Mouse (Mus musculus): ENCODE data around the gene Asmt. TPM values are rescaled to one million over a fixed set of nuclear protein-coding genes. Genes with fewer than 3 reads are reported as not detected.

Asmt gene
- total RNA-seq (2014; rRNA removed; ENCODE audit: low replicate concordance) (not detected in 2 replicates), polyA plus RNA-seq (2015; fragmentation: Nextera tagmentation; extraction: Ambion mirVana) (not detected in 2 replicates)

DNA sequence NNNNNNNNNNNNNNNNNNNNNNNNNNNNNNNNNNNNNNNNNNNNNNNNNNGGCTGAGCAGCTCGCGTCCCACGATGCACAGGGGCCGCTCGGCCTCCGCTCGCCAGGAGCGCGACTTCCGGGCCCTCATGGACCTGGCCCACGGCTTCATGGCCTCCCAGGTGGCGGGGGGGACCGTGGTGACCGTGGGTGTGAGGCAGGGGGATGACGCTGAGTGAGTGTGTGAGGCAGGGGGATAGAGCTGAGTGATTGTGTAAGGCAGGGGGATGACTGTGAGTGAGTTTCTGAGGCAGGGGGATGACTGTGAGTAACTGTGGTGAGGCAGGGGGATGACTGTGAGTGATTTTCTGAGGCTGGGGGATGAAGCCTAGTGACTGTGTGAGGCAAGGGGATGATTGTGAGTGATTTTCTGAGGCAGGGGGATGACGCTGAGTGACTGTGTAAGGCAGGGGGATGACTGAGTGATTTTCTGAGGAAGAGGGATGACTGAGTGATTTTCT, at the start of gene Asmt:
Asmt (plus strand) TSS at position 51 of the 499 bp plus-strand sequence.
- no peak for DNase-seq (ENCODE audit: low spot score)
- Histone ChIP-seq H3K27me3 (ENCODE audit: control insufficient read depth, insufficient read depth, low read length) (no peaks in the 10 kb centered on the region), H3K9ac (replicated peaks; ENCODE audit: low read depth, low read length) (no peak within 1 kb of the TSS), H3K36me3 (replicated peaks; ENCODE audit: control insufficient read depth, insufficient read depth, low read length) (no peaks in the 10 kb centered on the region; the same call in 1 of the 2 replicates), H3K4me3 (ENCODE audit: low read depth, low read length) (no peak within 1 kb of the TSS), H3K27ac (ENCODE audit: low read depth) (no peak within 1 kb of the TSS), H3K9me3 (replicated peaks; ENCODE audit: control insufficient read depth, low read length) (peaks cover 47% of the 10 kb centered on the region), H3K4me1 (ENCODE audit: control insufficient read depth, insufficient read depth) (no peaks in the 10 kb centered on the region), H3K4me2 (ENCODE audit: low read depth, low read length) (no peak within 1 kb of the TSS)
- no peak for ATAC-seq (ENCODE audit: insufficient read depth, low read depth)
- WGBS = 96% methylated on average over 14 of the region's 16 CpGs
- TF ChIP-seq CTCF (IDR thresholded peaks at IDR 0.05; ENCODE audit: low read depth) (no peak), EP300 (IDR thresholded peaks at IDR 0.05; ENCODE audit: low read depth) (no peak)

GRCm38 (mm10) chrX:170673233-170673951, 948 bp downstream of the Asmt start:
- no peak for TF ChIP-seq CTCF (IDR thresholded peaks at IDR 0.05; ENCODE audit: low read depth)
- TF ChIP-seq EP300 (IDR thresholded peaks at IDR 0.05; ENCODE audit: low read depth) = no peak
- H3K4me1 ChIP-seq (ENCODE audit: control insufficient read depth, insufficient read depth) = no peaks in the 10 kb centered on the region
- H3K27ac ChIP-seq (ENCODE audit: low read depth) = no peak overlapping the region
- no peak overlapping the region for H3K4me2 ChIP-seq (ENCODE audit: low read depth, low read length)
- no peak overlapping the region for H3K9ac ChIP-seq (replicated peaks; ENCODE audit: low read depth, low read length)
- DNase-seq (ENCODE audit: low spot score) (peak; percentile 5), ATAC-seq (ENCODE audit: insufficient read depth, low read depth) (peak; percentile 42)
- H3K4me3 ChIP-seq (ENCODE audit: low read depth, low read length) = no peak overlapping the region
- H3K27me3 ChIP-seq (ENCODE audit: control insufficient read depth, insufficient read depth, low read length) = no peaks in the 10 kb centered on the region
- WGBS = 73% methylated on average over 28 of the region's 42 CpGs
- H3K9me3 ChIP-seq (replicated peaks; ENCODE audit: control insufficient read depth, low read length) = peaks cover 48% of the 10 kb centered on the region
- H3K36me3 ChIP-seq (replicated peaks; ENCODE audit: control insufficient read depth, insufficient read depth, low read length) = no peaks in the 10 kb centered on the region; the same call in 1 of the 2 replicates

GRCm38 (mm10) chrX:170674229-170674771, 1.9 kb downstream of the Asmt start:
- Histone ChIP-seq H3K36me3 (replicated peaks; ENCODE audit: control insufficient read depth, insufficient read depth, low read length) (no peaks in the 10 kb centered on the region; the same call in 1 of the 2 replicates), H3K4me2 (ENCODE audit: low read depth, low read length) (no peak overlapping the region), H3K27ac (ENCODE audit: low read depth) (no peak overlapping the region), H3K4me3 (ENCODE audit: low read depth, low read length) (no peak overlapping the region), H3K27me3 (ENCODE audit: control insufficient read depth, insufficient read depth, low read length) (no peaks in the 10 kb centered on the region), H3K9me3 (replicated peaks; ENCODE audit: control insufficient read depth, low read length) (peaks cover 48% of the 10 kb centered on the region), H3K4me1 (ENCODE audit: control insufficient read depth, insufficient read depth) (no peaks in the 10 kb centered on the region), H3K9ac (replicated peaks; ENCODE audit: low read depth, low read length) (no peak overlapping the region)
- WGBS = 80% methylated on average over 27 of the region's 27 CpGs
- DNase-seq (ENCODE audit: low spot score) = peak; percentile 4
- TF ChIP-seq EP300 (IDR thresholded peaks at IDR 0.05; ENCODE audit: low read depth) (no peak), CTCF (IDR thresholded peaks at IDR 0.05; ENCODE audit: low read depth) (no peak)
- peak; percentile 43 for ATAC-seq (ENCODE audit: insufficient read depth, low read depth)

DNA sequence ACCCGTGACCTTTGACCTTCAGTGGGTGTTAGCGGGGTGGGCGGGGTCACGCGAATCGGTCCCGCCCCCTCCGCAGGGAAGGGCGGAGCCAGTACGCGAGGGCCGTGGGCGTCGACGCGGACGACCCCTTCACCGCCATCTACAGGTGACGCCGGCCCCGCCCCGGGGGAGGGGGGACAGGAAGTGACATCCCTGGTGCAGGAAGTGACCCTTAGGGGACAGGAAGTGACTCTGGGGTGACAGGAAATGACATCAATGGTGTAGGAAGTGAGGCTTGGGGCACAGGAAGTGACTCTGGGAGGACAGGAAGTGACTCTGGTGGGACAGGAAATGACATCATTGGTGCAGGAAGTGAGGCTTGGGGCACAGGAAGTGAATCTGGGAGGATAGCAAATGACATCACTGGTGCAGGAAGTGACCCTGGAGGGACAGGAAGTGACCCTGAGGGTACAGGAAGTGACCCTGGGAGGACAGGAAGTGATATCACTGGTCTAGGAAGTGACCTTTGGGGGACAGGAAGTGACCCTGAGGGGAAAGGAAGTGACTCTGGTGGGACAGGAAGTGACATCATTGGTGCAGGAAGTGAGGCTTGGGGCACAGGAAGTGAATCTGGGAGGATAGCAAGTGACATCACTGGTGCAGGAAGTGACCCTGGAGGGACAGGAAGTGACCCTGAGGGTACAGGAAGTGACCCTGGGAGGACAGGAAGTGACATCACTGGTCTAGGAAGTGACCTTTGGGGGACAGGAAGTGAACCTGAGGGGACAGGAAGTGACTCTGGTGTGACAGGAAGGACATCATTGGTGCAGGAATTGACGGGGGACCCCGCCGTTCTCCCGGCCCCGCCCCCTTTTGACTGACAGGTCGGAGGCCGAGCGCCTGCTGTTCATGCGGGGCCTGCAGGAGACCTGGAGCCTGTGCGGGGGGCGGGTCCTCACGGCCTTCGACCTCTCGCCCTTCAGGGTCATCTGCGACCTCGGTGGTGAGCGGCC, 2.7 kb downstream of the Asmt start:
- Histone ChIP-seq H3K36me3 (replicated peaks; ENCODE audit: control insufficient read depth, insufficient read depth, low read length) (no peaks in the 10 kb centered on the region; the same call in 1 of the 2 replicates), H3K4me3 (ENCODE audit: low read depth, low read length) (no peak overlapping the region), H3K9ac (replicated peaks; ENCODE audit: low read depth, low read length) (no peak overlapping the region), H3K9me3 (replicated peaks; ENCODE audit: control insufficient read depth, low read length) (peaks cover 48% of the 10 kb centered on the region), H3K4me1 (ENCODE audit: control insufficient read depth, insufficient read depth) (no peaks in the 10 kb centered on the region), H3K27me3 (ENCODE audit: control insufficient read depth, insufficient read depth, low read length) (no peaks in the 10 kb centered on the region), H3K4me2 (ENCODE audit: low read depth, low read length) (no peak overlapping the region), H3K27ac (ENCODE audit: low read depth) (no peak overlapping the region)
- peak; percentile 16; the same call in 1 of the 2 replicates for ATAC-seq (ENCODE audit: insufficient read depth, low read depth)
- TF ChIP-seq CTCF (IDR thresholded peaks at IDR 0.05; ENCODE audit: low read depth) (no peak), EP300 (IDR thresholded peaks at IDR 0.05; ENCODE audit: low read depth) (no peak)
- DNase-seq (ENCODE audit: low spot score) = peak; percentile 5
- WGBS = 82% methylated on average over 33 of the region's 39 CpGs

Measured in heart, postnatal 0 days (tissue).